Mouse (Mus musculus): ENCODE data around the gene Dysf.
A peak's percentile ranks its signal among the peaks of the same experiment; 100 is the strongest.
"Not testable (repeated sequence)": the region's sequence is repeated elsewhere in the genome, so short reads cannot be mapped to it uniquely, and the experiment has no call there.

The Dysf gene

DNA sequence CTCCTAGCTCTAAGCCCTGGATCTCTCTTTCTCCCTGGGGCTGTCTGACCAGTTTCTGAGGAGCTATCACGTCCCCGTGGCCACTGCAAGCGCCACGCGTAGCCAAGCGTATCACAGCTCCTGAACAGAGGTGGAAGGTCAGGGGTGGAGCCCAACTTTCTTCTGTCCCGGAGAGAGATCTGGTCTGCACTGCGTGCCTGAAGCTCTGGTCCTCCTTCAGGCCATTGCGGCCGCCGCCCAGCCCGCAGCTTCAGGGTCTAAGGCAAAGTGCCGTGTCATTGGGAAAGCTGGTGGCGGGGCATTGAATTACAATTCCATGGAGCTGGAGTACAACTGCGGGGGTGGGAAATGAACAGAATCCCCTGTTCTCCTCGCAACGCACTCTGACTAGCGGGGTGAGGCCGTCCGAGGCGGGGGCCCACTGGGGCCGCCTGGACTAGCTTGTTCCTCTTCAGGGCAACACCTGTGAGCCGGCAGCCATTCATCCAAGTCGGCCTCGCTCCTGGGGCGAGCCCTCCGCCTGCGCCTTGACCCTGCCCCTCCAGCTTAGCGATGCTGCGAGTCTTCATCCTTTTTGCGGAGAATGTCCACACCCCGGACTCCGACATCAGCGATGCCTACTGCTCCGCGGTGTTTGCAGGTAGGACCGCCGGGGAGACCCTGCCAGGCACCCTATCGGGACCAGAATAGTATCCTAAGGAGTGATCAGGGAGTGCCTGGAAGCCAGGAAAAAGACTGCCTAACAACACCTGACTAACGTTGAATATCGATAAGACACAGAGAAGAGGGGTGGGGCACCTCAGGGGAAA, at the start of gene Dysf:
Dysf (plus strand) TSS at position 228 of the 809 bp plus-strand sequence.
- DNase-seq (ENCODE audit: low read depth, low spot score) = peak; percentile 77

DNA sequence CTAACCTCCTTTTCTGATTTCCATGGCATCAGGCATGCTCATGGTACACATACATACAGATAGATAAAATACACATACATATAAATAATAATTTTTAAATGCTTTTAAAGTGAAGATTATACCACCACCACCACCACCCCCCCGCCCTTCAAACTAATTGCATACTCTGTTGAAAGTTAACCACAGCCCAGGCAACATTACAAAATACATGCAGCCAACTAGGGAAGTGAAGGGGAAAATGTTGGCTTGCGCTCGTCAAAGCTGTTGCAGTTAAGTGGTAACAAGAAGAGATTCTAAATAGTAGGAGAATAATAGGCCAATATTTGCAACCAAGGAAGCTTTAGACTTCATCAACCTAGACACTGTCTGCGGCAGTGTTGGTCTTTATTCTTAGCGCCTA, 20.7 kb upstream of the Dysf start:
- DNase-seq (ENCODE audit: low read depth, low spot score) = no peak

DNA sequence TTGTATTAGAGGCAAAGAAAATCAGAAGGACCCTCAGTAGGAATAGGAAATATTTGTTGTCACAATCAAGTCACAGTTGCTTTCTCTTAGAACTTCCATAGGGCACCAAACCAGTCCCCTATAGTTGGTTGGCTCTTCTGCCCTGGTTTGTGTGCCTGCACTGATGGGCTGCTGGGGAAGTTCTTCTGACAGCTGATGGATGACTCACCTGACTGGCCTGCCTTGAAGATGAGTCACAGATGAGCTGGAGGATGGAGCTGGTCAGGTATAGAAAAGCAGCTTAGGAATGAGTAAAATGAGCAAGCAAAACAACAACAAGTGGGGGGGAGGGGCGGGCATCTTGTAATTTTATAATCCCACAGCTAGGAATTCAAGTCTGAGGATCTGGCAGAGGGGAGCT, 5.7 kb upstream of the Dysf start:
- DNase-seq (ENCODE audit: low read depth, low spot score) = peak; percentile 95

DNA sequence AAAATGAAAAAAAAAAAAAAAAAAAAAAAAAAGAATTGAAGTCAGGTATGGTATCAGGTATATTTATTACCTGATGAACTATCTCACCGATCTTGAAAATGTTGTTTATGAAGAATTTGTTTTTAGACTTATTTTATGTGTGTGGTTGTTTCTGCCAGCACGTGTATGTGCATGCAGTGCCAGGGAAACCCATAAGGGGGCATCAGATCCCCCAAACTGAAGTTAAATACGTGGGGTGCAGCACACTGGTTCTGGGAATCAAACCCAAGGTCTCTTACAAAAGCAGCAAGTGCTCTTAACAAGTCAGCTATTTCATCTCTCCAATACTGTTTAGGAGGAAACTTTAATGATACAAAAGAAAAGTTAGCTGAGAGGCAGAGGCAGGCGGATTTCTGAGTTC, 4.1 kb upstream of the Dysf start:
- no peak for DNase-seq (ENCODE audit: low read depth, low spot score)

DNA sequence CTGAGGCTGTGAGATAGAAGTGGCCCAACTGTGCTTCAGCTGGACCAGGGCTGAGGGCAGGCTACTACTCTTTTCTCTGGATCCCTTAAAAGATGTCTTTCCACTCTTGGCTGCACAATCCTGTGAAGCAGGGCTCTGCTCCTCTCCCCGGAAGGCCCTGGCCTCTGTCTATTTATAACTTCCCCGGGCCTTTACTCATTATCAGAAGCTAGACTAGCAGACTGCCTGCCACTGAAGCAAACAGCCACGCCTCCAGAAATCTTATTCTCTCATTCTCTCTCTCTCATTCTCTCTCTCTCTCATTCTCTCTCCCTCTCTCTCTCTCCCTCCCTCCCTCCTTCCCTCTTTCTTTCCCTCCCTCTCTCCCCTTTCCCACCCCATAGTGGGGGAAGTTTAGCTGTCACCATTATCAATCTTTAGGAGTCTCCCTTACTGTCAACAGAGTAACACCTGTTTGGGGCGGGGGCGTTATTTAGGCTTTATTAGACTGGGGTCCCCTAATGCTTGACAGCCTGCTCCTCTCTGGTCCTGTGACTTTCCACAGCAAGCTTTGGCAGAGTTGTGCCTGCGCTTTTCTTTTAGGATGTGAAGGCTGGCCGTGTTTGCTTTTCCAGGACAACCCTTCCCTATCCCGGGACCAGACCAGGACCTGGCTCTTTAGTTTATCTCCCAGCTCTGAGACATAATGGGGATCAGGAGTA, 932 bp downstream of the Dysf start:
- DNase-seq (ENCODE audit: low read depth, low spot score) = peak; percentile 79

DNA sequence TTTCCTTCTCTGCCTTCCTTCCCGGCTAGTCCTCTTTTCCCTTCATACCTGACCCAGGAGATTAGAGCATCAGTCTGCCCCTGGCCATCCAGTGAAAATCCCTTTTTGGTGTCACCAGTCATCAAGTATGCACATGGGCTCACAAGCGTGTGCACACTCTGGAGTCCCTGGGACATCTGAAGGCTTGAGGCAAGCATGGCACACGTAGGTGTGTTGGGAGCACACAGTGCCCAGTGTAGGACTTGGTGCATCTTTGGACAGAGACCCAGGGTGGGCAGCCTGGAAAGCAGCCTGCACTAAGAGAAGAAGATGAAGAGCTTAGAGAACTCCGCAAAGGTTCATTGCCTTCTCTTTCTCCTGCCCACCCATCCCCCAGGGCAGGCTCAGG, 1.5 kb downstream of the Dysf start:
- DNase-seq (ENCODE audit: low read depth, low spot score) = no peak

DNA sequence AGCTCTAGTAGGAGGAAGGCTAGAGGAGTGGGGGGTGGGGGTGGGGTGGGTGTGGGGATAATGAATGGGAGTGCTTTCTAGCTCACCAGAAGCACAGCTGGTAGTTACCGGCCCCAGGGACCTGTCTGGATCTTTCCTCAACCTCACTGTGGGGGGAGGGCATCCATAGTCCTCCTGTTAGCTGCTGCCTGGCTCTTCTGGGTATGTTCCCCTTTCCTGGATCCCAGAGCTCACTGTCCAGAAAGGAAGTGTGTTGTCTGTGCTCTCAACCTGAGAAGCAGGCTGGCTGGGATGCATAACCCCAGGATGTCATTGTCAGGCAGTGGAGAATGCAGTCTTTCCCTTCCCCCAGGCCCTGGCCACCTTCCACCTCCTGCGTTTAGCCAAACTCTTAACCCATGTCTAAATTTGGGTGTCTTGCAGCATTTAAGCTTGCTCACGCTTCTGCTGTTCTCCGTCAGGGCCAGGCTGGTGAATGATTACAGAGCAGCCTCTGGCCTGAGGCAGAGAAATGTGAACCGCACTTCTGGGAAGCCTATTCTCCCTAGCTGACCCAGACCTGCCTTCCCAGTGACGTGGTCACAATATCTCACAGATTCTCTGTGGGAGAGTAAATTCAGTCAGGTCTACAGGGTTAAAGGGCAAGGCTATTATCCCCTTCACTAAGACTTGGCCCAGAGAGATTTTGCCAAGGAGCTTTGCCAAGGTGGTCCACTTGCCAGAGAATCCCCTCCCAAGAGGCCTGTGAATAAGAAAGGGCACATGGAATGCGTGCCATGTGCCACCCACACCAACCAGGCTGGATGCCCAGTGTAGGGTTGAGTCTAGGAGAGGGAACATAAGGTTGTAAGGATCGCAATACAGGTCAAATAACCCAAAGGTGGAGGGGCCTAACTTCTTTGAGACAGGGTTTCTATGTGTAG, 2.2 kb downstream of the Dysf start:
- DNase-seq (ENCODE audit: low read depth, low spot score) = peak; percentile 94

DNA sequence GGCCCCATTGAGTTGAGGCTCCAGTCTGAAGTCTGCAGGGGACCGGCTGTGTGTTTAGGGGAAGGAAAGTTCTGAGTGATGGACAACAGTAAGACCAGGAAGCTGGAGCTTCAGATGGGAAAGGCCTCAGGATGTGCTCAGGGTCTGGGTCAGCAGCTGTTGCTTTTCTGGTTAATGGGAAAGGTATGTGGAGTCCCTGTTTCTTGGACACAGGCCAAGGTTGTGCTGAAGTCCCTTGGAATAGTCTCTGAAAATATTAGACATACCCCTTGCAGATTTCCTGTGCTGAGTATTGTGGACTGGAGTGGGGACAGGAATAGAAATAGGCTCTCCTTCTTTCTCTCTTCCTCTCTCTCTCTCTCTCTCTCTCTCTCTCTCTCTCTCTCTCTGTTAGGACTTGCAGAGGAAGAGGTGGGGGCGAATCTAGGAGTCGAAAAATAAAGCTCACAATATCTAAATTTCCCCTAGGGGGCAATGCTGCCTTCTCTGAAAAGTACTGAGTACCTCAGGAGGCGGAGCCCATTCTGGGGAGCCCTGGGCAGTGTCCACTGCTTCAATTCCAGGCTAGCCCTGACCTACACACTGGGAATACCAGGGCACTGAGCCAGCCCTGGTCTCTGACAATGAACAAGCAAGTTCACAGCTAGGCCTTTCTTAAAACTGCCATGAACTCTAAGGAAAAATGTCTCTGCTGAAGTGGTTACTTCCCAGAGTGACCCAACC, 6.7 kb downstream of the Dysf start:
- peak; percentile 97 for DNase-seq (ENCODE audit: low read depth, low spot score)

DNA sequence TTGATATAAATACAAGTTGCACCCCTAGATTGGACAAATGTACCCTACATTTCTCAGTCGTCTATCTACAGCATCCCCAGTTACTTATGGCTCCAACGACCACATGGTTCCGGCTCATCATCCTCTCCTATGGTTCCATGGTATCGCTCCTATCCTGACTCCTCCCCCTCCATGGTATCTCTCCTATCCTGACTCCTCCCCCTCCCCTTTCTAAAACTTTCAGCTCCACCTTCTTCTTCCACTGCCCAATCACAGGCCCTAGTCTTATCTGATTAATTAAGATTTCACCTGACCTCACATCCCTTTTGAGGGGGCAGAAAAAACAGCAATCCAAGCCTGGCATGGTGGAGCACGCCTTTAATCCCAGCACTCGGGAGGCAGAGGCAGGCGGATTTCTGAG, 8.5 kb downstream of the Dysf start:
- no peak for DNase-seq (ENCODE audit: low read depth, low spot score)

DNA sequence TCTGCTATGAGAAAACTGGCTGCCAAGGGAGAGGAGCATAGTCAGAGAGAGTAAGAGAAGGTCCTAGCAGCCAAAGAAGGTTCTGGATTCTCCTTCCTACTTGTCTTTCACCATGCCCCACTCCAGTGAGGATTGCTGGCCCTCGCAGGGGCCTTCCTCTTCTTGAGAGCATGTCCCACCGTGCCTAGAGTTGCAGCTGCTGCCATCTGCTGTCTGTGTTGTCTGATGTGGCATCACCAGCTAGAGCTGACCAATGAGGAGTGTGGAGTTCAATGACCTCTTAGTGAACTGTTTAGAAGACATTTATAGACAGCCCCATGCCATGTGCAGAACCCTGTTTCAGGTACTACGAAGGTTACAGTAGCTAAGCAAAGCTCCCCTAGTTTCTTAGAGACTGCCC, 9.0 kb downstream of the Dysf start:
- DNase-seq (ENCODE audit: low read depth, low spot score) = no peak

DNA sequence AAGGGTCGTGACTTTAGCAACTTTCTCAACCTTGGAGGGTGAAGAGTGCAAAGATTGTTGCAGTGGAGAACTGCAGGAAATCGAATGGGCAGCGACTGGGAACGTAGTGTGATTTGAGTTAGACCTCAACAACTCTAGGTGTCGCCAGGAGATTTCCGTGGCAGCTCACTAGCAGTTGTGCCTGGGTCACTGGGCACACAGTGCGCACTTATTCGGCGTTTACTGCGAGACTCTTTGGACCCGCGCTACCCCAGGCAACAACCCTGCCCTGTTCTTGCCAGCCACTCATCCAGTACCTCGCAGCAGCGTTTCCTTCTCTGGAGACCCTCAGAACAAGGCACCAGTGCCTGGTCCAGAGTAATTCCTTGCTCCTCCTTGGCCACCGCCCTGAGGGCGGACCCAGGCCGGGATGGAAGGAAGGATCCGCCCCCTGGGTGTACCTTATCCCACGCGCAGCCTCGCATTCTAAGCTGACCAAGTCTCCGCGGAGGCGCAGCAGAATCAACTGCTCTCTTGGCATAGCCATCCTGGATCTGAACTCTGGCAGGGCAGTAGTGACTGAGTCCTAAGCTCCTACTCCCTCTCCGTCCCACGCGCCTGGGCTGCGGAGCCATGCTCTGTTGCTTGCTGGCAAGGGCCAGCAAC, 10.6 kb downstream of the Dysf start:
- DNase-seq (ENCODE audit: low read depth, low spot score) = no peak

DNA sequence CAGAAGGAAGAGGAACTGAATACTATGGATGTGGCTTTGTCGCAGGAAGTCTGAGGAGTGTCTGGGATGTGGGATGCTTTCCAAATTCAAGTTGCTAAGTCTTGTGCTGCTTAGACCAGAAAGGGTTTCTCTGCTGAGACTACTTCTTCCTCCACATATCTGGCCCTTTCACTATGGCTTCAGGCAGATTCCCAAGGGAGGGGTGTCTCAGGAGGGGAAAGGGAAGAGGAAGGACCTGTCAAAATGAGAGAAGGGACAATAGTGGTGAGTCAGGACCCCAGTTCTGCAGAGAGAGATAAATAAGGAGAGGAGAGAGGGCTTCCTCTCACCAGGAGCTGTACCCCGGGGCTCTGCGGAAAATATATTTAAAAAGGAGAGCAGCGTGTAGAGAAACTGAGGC, 11.6 kb downstream of the Dysf start:
- no peak for DNase-seq (ENCODE audit: low read depth, low spot score)

DNA sequence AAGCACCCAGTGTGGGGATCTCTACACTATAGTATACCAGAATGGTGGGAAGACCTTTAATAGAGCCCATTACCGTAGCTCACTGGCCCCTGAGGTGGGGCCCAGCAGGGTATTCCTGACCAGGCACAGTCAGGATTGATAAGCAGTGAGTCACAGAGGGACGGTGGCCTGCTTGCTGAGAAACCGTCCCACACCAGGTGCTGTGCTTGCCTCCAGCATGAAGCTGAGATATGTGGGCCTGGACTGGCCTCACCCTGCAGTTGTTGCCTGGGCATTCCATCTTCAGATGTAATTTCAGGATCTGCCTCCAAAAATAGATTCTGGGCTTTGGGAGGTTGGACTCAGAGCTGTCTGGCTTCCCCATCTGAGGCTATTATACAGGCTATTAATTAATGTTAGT, 13.6 kb downstream of the Dysf start:
- DNase-seq (ENCODE audit: low read depth, low spot score) = no peak

DNA sequence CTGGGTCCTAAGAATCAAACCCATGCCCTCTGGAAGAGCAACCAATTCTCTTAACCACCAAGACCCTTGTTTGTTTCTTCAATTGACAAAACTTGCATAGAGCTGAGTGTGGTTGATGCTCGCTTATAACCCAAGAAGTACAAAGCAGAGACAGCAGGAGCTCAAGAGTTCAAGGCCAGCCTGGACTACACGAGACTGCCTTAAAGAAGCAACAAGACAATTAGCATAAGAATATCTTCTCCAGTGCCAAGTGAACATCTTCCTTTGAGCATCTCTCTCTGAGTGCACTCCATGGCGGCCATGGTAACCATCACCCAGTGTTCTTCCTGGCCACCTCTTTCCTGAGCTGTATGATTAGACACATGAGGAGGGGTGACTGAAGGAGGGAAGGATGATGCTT, 17.2 kb downstream of the Dysf start:
- DNase-seq (ENCODE audit: low read depth, low spot score) = no peak

DNA sequence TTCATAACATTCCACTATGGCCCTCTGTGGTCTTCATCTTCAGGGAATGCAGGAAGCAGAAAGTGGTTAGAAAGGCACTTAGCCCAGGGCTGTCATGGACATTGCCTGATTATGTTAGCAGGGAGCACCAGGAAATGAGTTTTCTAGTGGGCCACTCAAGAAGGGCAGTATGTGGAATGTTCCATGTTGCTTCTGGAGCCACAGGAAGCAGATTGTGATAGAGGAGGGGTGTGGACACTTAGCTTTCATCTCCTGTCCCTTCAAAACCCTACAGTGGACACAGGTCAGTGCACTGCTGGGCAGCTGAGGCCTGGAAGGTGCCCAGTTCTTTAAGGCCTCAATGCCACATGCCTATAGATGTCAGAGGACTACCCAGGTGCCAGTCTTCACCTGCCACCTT, 20.4 kb downstream of the Dysf start:
- DNase-seq (ENCODE audit: low read depth, low spot score) = peak; percentile 60

DNA sequence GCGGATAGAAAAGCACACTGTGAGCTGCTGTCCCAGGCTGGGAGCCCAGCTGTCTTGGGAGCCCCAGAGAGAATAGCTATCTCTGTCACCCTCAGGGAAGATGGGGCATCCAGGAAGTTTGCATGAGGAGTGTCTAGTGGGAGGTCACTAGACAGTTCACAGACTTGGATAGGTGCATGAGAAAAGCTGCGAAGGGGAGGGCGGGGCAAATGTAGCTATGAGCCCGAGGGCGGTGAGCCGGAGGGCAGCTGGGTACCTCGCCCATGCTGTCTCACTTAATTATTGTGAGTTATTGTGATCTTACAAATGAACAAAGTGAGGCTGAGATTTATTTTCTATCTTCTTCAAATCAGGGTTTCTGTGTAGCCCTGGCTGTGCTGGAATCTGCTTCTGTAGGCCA, 21.4 kb downstream of the Dysf start:
- DNase-seq (ENCODE audit: low read depth, low spot score) = no peak

DNA sequence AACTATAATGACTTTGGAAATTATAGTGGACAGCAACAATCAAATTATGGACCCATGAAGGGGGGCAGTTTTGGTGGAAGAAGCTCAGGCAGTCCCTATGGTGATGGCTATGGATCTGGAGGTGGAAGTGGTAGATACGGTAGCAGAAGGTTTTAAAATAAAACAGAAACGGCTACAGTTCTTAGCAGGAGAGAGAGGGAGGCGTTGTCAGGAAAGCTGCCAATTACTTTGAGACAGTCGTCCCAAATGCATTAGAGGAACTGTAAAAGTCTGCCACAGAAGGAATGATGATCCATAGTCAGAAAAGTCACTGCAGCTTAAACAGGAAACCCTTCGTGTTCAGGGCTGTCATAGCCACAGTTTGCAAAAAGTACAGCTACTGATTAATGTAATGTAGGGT, 24.1 kb downstream of the Dysf start:
- not testable (repeated sequence) for DNase-seq (ENCODE audit: low read depth, low spot score)

DNA sequence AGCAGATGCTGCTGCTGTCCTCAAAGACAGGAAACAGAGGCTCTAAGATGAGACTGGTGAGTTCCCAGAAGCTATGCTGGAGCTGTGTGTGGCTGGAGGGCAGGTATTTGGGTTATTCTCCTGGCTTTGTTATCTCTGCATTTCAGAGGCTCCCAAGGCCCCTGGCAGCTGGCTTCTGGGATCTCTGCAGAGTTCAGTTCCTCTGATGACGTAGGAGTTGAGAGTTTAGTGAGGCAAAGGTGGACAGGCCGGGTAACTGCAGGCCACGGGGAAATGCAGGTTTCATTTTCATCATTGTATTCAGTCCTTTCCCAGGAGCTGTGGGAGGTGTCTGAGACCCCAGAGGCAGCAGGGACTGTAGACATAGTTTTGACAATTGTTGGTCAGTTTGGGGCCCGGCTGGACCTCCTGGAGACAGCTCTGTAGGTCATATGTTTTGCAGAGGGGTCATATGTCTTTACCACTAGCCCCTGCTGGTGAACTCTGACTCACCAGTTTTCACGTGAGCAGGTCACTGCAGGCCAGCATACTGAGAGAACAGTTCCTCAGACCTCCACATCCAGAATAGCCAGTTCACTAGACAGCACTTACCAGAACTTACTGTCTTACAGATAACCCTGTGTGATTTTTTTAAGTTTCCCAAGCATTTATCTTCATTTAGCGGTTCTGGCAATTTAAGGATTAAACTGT, 35.0 kb downstream of the Dysf start:
- DNase-seq (ENCODE audit: low read depth, low spot score) = no peak

DNA sequence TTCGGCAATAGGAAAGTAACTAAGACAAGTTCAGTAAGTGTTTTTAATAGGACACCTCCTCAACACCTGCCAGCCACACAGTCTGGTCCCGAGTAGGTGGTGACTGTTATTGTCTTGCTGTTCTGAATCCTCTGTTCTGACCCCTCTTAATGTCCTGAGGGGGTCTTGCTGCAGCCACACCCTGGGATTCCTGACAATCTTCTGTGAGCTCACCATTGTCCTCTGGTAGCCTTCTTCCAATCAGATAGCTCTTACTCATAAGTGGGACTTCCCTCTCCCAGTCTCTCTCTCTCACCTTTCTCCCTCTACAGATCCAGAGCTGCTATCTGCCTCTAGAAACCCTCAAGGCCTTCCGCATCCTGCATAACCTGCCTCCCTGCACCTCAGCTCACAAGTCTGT, 36.3 kb downstream of the Dysf start:
- no peak for DNase-seq (ENCODE audit: low read depth, low spot score)

DNA sequence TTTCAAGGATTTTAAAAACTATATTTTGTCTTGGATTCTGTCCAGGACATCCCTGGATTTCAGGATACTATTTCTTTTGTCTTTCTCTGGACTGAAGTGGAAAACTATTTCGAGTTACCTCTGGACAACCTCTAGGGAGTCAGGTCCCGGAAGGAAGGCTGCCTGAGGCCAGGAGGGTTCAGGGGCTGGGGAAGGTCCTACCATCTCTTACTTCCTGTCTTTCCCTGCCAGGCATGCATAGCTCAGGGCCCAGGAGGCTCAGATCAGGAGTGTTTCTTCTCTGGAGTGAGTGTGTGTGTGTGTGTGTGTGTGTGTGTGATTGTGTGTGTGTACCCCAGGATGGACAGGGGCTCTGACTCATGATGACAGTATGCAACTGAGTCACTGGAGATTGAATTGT, 40.5 kb downstream of the Dysf start:
- peak; percentile 87 for DNase-seq (ENCODE audit: low read depth, low spot score)
